Mouse (Mus musculus): ENCODE results near the gene Akr1b10.
"Not testable (repeated sequence)": the region's sequence is repeated elsewhere in the genome, so short reads cannot be mapped to it uniquely, and the experiment has no call there.

GRCm38 (mm10) chr6:34375888-34376287 is 8.1 kb upstream of the Akr1b10 start:
- not testable (repeated sequence) for TF ChIP-seq POLR2A (IDR thresholded peaks at IDR 0.05; ENCODE audit: borderline replicate concordance, control insufficient read depth, low read depth, low read length); CTCF (IDR thresholded peaks at IDR 0.05; ENCODE audit: control insufficient read depth, insufficient read depth, low read length)
